ENCODE assay signal across 8 mouse cellular contexts in genomic region chr5:141691482-141691975, GRCm38 (mm10).
DNase-seq lines count a peak whose midpoint lies in the region; ATAC-seq and TF ChIP-seq lines count a peak whose summit lies in the region.

No protein-coding gene starts in this region.

- no peaks in the 10 kb centered on the region for H3K9me3 ChIP-seq in stomach, postnatal 0 days (ENCODE audit: control insufficient read depth, low read length)

- intact Hi-C loops in gastrocnemius, postnatal 36 days (cut with DNase I), result no loop called here

- peak; percentile 69 to 85 for DNase-seq in adrenal gland, adult (ENCODE audit: inconsistent age in 2 of 2, low spot score in 1 of 2)
- peak; percentile 79 for DNase-seq in adrenal gland, postnatal 14 days
- DNase-seq in gastrocnemius, postnatal 36 days, result peak; percentile 76 to 78
- DNase-seq in kidney, postnatal 14 days, result peak; percentile 73
- DNase-seq in stomach, postnatal 0 days (ENCODE audit: low spot score), result peak; percentile 51
- DNase-seq in spleen, postnatal 14 days (ENCODE audit: low spot score in 2 of 2), result no peak

- TF ChIP-seq EP300 in stomach, postnatal 0 days (optimal IDR thresholded peaks at IDR 0.05), result no peak

- no peak overlapping the region for H3K4me3 ChIP-seq in stomach, postnatal 0 days (ENCODE audit: low read depth, low read length)

- peak; percentile 67; the same call in 1 of the 2 replicates for ATAC-seq in stomach, postnatal 0 days (ENCODE audit: low FRiP score, low TSS enrichment)
- ATAC-seq in inflammation-experienced regulatory T-cells, adult 6 months, result no peak
- no peak for ATAC-seq in CD4-positive, CD25-positive, alpha-beta regulatory T cell, adult 4 months

- H3K4me1 ChIP-seq in stomach, postnatal 0 days (replicated peaks; ENCODE audit: control insufficient read depth, insufficient read depth), result 0 out of 2 replicates have a peak, but pooled peaks cover 3% of the 10 kb centered on the region

- no peaks in the 10 kb centered on the region for H3K36me3 ChIP-seq in stomach, postnatal 0 days (ENCODE audit: control insufficient read depth, insufficient read depth, low read length)

- TF ChIP-seq CTCF in stomach, postnatal 0 days (IDR thresholded peaks at IDR 0.05; ENCODE audit: low read depth), result no peak

- no peak overlapping the region for H3K9ac ChIP-seq in stomach, postnatal 0 days (ENCODE audit: low read length)

- 32% methylated on average over 7 of the region's 7 CpGs for WGBS in stomach, postnatal 0 days

- H3K27me3 ChIP-seq in stomach, postnatal 0 days (ENCODE audit: control insufficient read depth, insufficient read depth, low read length), result no peaks in the 10 kb centered on the region

- no peak overlapping the region for H3K4me2 ChIP-seq in stomach, postnatal 0 days (replicated peaks; ENCODE audit: low read depth)

- H3K27ac ChIP-seq in stomach, postnatal 0 days (replicated peaks), result peak overlapping the region; percentile 1; the same call in 1 of the 2 replicates

Comparison
In these comparisons a context has a peak if more than half of its experiments do, and no peak if none do; other contexts are left out.
1. DNase-seq: peak in adrenal gland, adult (2 of 2), adrenal gland, postnatal 14 days (single experiment), gastrocnemius, postnatal 36 days (2 of 2), kidney, postnatal 14 days (single experiment) and stomach, postnatal 0 days (single experiment); none in spleen, postnatal 14 days (0 of 2).